Mouse (Mus musculus) liver, embryonic 11.5 days (tissue): ENCODE data around the gene Mutyh. TPM values are rescaled to one million over a fixed set of nuclear protein-coding genes. Genes with fewer than 3 reads are reported as not detected.
A peak's percentile ranks its signal among the peaks of the same experiment; 100 is the strongest.

ENCODE experiments used
- ATAC-seq: fragments of 200-750 bp; cut with Nextera tagmentation; replicated peaks from 2 replicates; pipeline ENCODE4 v1.8.0; 2017; ENCODE audit warnings: moderate number of reproducible peaks, mild to moderate bottlenecking, moderate TSS enrichment, moderate library complexity; ENCODE audit not compliant: low FRiP score
- DNase-seq: peaks from one replicate; pipeline ENCODE4 v3.0.0-alpha.2; 2017; ENCODE audit warnings: low spot score
- H3K27ac ChIP-seq: fragments of 300-500 bp; sonication (generic); 2 replicates; pipeline ENCODE4 v1.5.1; 2014; ENCODE audit warnings: mild to moderate bottlenecking, low read depth, low read length, control low read depth
- H3K27me3 ChIP-seq: fragments of 300-500 bp; sonication (generic); replicated peaks from 2 replicates; pipeline ENCODE4 v1.6.1; 2014; ENCODE audit warnings: low read length, mixed read lengths; ENCODE audit not compliant: control insufficient read depth, insufficient read depth
- H3K36me3 ChIP-seq: fragments of 300-500 bp; sonication (generic); 2 replicates; pipeline ENCODE4 v1.6.1; 2014; ENCODE audit warnings: mild to moderate bottlenecking, low read length, moderate library complexity, mixed read lengths; ENCODE audit not compliant: control insufficient read depth, insufficient read depth
- H3K4me1 ChIP-seq: fragments of 300-500 bp; sonication (generic); replicated peaks from 2 replicates; pipeline ENCODE4 v1.6.1; 2014; ENCODE audit warnings: low read length, mixed read lengths; ENCODE audit not compliant: control insufficient read depth, insufficient read depth
- H3K4me2 ChIP-seq: fragments of 300-500 bp; sonication (generic); 2 replicates; pipeline ENCODE4 v1.6.1; 2014; ENCODE audit warnings: mild to moderate bottlenecking, control low read depth, moderate library complexity
- H3K4me3 ChIP-seq: fragments of 300-500 bp; sonication (generic); 2 replicates; pipeline ENCODE4 v1.5.1; 2014; ENCODE audit warnings: low read depth, low read length, control low read depth
- H3K9ac ChIP-seq: fragments of 300-500 bp; sonication (generic); 2 replicates; pipeline ENCODE4 v1.6.1; 2014; ENCODE audit warnings: low read depth, low read length, control low read depth
- H3K9me3 ChIP-seq: fragments of 300-500 bp; sonication (generic); 2 replicates; pipeline ENCODE4 v1.6.1; 2016; ENCODE audit warnings: low read length, inconsistent platforms, mixed read lengths; ENCODE audit not compliant: control insufficient read depth
- WGBS: fragments of 180-500 bp; shearing (Covaris S2); extraction: QIAGEN DNeasy Blood & Tissue Kit; methylation state at CpG from one replicate; pipeline ENCODE4 v1.1.7; 2014; 5-methylcytosine and 5-hydroxymethylcytosine counted together
- polyA plus RNA-seq: library from polyadenylated mRNA; unstranded; fragments of >200 nt; fragmentation: Nextera tagmentation; extraction: Ambion mirVana; gene quantifications from 2 replicates; pipeline ENCODE4 v1.2.1, GENCODE M21; 2014

The Mutyh gene
- polyA plus RNA-seq, 1 experiment from 2014 or later = 11.1 TPM

DNA sequence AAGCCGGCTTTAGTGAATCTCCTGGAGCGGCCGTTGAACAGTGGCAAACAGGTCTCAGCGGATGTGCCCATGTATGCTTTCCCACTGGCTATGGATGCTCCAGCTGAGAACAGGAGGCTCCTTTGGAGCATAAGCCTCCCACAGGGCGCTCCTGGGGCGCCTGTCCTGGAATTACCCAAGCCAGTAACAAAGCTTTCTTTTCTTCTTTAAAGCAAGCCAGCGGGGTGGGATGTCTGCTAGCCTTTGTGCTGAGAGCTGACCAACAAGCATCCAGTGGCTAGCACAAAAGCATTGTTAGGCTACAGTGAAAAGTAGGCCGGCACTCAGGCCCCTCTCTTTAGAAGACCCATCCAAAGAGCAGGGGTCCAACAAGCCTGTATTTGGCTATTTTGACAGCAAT is 25.4 kb upstream of the Mutyh start:
- no peak for DNase-seq

DNA sequence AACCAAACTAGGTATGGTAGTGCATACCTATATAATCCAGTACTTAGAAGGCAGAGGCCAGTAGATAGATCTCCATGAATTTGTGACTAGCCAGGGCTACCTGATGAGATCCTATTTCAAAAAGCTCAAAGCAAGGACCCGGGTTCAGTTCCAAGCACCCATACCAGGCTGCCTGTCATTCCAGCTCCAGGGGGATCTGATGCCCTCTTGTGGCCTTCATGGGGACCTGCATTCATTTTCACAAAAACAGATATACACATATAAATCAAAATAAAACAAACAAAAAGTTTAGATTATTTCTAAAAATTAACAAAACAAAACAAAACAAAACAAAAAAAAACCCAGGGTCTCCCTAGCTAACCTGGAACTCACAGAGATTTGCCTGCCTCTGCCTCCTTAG is 20.9 kb upstream of the Mutyh start:
- DNase-seq (no peak), ATAC-seq (no peak)
- H3K36me3 ChIP-seq = no peaks in the 10 kb centered on the region; the same call in 1 of the 2 replicates
- H3K4me3 ChIP-seq = no peak overlapping the region
- no peaks in the 10 kb centered on the region for H3K9me3 ChIP-seq
- no peaks in the 10 kb centered on the region; the same call in 1 of the 2 replicates for H3K4me1 ChIP-seq
- WGBS = 80% methylated on average over 1 of the region's 1 CpGs
- H3K27ac ChIP-seq = no peak overlapping the region
- no peak overlapping the region for H3K9ac ChIP-seq
- no peak overlapping the region for H3K4me2 ChIP-seq
- H3K27me3 ChIP-seq = no peaks in the 10 kb centered on the region

More for the DNA sequence above, 25.4 kb upstream of the Mutyh start:
- Histone ChIP-seq H3K4me3 (no peak overlapping the region), H3K9me3 (no peaks in the 10 kb centered on the region), H3K27me3 (no peaks in the 10 kb centered on the region), H3K36me3 (no peaks in the 10 kb centered on the region; the same call in 1 of the 2 replicates), H3K4me1 (no peaks in the 10 kb centered on the region; the same call in 1 of the 2 replicates), H3K4me2 (no peak overlapping the region), H3K27ac (no peak overlapping the region), H3K9ac (no peak overlapping the region)
- 51% methylated on average over 8 of the region's 8 CpGs for WGBS
- no peak for ATAC-seq

DNA sequence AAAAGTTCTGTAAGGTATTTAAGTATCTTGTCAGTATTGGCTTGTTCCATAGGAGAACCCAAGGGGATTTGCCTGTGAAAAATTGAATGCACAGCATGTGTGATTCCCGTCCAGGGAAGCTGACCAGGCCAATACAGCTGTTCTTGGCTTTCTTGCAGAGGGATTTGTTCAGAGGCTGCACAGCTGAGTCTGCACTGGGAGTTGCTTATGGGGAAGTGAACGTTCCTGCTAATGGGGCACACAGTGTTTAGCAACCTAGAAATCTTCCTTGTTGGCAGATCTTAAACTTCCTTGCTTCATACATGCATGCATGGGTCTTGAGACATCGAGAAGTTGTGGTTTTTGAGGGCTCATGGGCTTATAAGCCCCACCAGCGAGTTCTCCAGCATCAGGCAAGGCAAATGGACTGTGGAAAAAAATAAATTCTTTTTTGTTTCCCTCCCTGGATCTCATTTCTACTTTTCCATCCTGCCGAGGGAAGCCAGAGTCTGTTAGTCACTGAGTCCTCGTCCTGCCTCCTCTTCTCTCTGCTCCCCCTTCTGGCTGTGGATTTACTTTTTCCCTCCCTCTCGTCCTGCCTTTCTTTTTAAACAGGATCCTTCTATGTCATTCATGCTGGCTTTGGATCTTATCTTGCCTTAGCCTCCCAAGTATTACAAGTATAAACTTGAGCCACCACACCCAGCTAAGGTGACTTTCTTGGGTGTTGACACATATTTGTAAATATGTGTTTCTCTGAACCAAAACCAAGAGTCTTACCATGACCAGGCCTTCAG is 19.4 kb upstream of the Mutyh start:
- H3K4me3 ChIP-seq = no peak overlapping the region
- no peak for DNase-seq
- no peaks in the 10 kb centered on the region for H3K9me3 ChIP-seq
- no peak for ATAC-seq
- no peaks in the 10 kb centered on the region; the same call in 1 of the 2 replicates for H3K36me3 ChIP-seq
- WGBS = 34% methylated on average over 7 of the region's 7 CpGs
- no peak overlapping the region for H3K4me2 ChIP-seq
- H3K4me1 ChIP-seq = no peaks in the 10 kb centered on the region; the same call in 1 of the 2 replicates
- no peaks in the 10 kb centered on the region for H3K27me3 ChIP-seq
- H3K9ac ChIP-seq = peak overlapping the region; percentile 37; the same call in 1 of the 2 replicates
- peak overlapping the region; percentile 25; the same call in 1 of the 2 replicates for H3K27ac ChIP-seq

DNA sequence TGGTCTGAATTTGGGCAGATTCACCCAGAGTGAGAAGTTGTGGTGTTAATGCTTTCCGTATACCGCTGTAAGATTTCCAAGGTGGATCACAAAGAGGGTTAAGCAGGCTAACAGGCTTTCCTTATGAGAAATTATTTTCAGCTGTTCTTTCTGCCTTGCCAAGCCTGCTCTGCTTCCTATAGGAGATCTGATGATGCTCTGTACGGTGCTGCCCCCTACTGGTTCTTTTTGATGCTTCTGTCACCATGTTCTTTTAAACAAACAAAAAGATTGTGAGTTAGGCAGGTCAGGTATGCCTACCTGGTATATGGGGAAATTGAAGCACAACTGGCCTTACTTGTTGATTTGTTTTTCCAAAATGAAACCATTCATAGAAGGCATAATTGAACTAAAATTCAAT is 18.6 kb upstream of the Mutyh start:
- no peaks in the 10 kb centered on the region for H3K27me3 ChIP-seq
- ATAC-seq = 0 out of 2 replicates have a peak, but pooled peaks have one; percentile 45
- H3K36me3 ChIP-seq = no peaks in the 10 kb centered on the region; the same call in 1 of the 2 replicates
- WGBS = 13% methylated on average over 3 of the region's 3 CpGs
- H3K4me2 ChIP-seq = no peak overlapping the region
- no peaks in the 10 kb centered on the region for H3K9me3 ChIP-seq
- H3K27ac ChIP-seq = peak overlapping the region; percentile 25; the same call in 1 of the 2 replicates
- H3K4me3 ChIP-seq = no peak overlapping the region
- H3K4me1 ChIP-seq = no peaks in the 10 kb centered on the region; the same call in 1 of the 2 replicates
- no peak overlapping the region for H3K9ac ChIP-seq
- DNase-seq = peak; percentile 47

DNA sequence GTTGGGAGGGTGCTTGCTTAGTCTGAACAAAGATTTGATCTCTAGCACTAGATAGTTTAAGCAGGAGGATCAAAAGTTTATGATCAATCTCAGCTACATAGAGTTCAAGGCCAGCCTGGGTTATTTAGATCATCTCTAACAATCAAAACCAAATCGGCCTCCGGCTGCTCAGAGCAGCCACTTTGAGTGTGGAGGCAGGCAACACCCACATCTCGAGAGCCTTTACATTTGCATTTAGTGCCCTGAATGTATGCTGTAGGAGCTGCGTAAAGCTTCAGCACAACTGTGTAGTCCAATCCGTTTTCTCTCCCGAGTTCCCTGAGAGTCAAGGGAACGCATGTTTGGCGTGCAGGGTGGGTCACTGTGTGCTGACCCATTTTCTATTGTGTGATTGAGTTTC is 15.1 kb upstream of the Mutyh start:
- H3K4me2 ChIP-seq = no peak overlapping the region

DNA sequence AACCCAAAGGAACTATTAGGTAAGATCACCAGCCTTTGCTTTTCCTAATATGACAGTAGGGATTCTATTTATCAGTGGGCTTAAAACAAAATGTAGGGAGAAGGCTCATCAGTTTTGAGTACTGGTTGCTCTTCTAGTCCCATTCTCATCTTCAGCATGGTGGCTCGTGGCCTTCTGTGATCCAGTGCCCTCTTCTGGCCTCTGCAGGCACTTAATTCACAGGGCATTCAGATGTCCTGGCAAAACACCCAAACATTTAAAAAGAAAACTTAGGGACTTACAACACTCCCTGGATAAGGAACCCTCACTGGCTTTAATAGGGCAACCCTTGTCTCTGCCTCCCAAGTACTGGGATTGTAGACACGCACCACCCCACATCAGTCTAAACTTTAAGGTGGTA is 13.2 kb upstream of the Mutyh start:
- H3K36me3 ChIP-seq = no peaks in the 10 kb centered on the region
- no peak overlapping the region for H3K27ac ChIP-seq
- no peak for ATAC-seq
- no peak for DNase-seq
- 72% methylated on average over 2 of the region's 2 CpGs for whole genome bisulfite sequencing
- H3K4me1 ChIP-seq = no peaks in the 10 kb centered on the region
- H3K27me3 ChIP-seq = no peaks in the 10 kb centered on the region
- H3K4me3 ChIP-seq = no peak overlapping the region
- H3K9ac ChIP-seq = no peak overlapping the region
- H3K4me2 ChIP-seq = no peak overlapping the region
- no peaks in the 10 kb centered on the region for H3K9me3 ChIP-seq

More for the DNA sequence above, 15.1 kb upstream of the Mutyh start:
- 91% methylated on average over 8 of the region's 8 CpGs for WGBS
- Histone ChIP-seq H3K9me3 (no peaks in the 10 kb centered on the region), H3K4me1 (no peaks in the 10 kb centered on the region; the same call in 1 of the 2 replicates), H3K27me3 (no peaks in the 10 kb centered on the region), H3K4me3 (no peak overlapping the region), H3K36me3 (no peaks in the 10 kb centered on the region), H3K9ac (no peak overlapping the region), H3K27ac (no peak overlapping the region)
- no peak for DNase-seq
- no peak for ATAC-seq

DNA sequence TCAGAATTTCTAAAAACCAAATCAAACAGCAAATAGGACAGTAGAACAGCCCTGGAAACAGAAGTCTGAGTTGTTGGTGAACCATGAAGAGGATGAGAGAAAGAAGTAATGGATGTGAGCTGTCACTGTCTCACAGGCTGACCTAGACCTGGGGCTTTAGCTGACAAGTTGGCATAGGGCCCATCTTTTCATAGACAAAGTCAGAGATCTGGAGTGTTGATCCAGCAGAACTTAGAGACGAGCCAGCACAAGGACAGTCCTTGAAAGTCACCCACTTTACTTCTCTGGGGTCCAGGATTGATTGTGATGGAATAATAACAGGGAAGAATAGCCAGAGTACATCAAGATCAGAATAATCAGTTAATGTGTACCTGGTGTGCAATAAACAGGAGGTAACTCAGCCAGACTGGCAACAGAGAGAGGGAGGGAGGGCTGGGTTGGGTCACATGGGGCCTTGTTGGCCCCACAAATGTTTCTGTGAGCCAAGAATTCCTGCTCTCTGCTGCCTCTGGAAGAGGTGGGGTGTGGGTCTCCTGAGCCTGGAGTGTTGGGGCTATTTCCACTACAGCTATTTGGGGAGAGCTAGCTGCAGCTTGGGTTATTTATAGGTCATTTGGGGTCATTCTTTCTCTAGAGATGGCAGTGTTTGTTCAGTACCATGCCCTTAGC is 10.9 kb upstream of the Mutyh start:
- Histone ChIP-seq H3K9me3 (no peaks in the 10 kb centered on the region), H3K4me3 (no peak overlapping the region), H3K36me3 (no peaks in the 10 kb centered on the region), H3K9ac (no peak overlapping the region), H3K27me3 (no peaks in the 10 kb centered on the region), H3K27ac (no peak overlapping the region), H3K4me2 (no peak overlapping the region), H3K4me1 (no peaks in the 10 kb centered on the region)
- WGBS = 68% methylated on average over 1 of the region's 1 CpGs
- DNase-seq (no peak), ATAC-seq (no peak)

DNA sequence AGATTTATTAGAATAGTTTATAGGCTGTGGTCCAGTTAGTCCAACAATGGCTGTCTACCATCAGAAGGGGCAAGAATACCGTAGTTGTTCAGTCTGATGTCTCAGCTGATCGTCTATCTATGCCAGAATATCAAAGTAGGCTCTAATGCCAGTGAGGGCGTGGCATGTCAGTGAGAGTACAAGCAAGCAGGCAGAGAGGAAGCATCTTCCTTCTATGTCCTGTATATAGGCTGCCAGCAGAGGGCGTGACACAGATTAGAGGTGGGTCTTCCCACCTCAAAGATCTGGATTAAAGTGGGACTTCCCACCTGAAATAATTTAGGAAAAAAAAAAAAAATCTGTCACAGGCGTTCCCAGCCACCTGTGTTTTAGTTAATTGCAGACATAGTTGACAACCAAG is 7.6 kb upstream of the Mutyh start:
- WGBS = 25% methylated on average over 5 of the region's 5 CpGs
- Histone ChIP-seq H3K9me3 (no peaks in the 10 kb centered on the region), H3K4me2 (no peak overlapping the region), H3K27ac (no peak overlapping the region), H3K4me3 (no peak overlapping the region), H3K9ac (no peak overlapping the region), H3K27me3 (no peaks in the 10 kb centered on the region), H3K36me3 (peaks cover 14% of the 10 kb centered on the region; the same call in 1 of the 2 replicates), H3K4me1 (no peaks in the 10 kb centered on the region)
- ATAC-seq (no peak; the same call in 1 of the 2 replicates), DNase-seq (no peak)
